Mouse (Mus musculus) MEL (cell line): ENCODE measurements around the gene Bptf.

Experiments
- CHD2 ChIP-seq: IDR thresholded peaks from 2 replicates; pipeline ENCODE4 v1.6.1; 2011; ENCODE audit warnings: low read length, improper control_type of control experiment
- CTCF ChIP-seq, 3 experiments: IDR thresholded peaks in 2 of 3; conservative IDR thresholded peaks in 1 of 3; 2 replicates each; pipeline ENCODE4 v1.5.1; 2011 to 2012; ENCODE audit warnings: low read length in 3 of 3, low read depth in 2 of 3, mild to moderate bottlenecking in 2 of 3, improper control_type of control experiment in 1 of 3, inconsistent platforms in 1 of 3, mixed read lengths in 1 of 3, moderate library complexity in 1 of 3; ENCODE audit not compliant: control insufficient read depth in 1 of 3, insufficient read depth in 1 of 3, poor library complexity in 1 of 3, severe bottlenecking in 1 of 3
- ELF1 ChIP-seq: IDR thresholded peaks from 2 replicates; pipeline ENCODE4 v1.6.1; 2014; ENCODE audit warnings: low read depth, mild to moderate bottlenecking, inconsistent platforms, low read length, improper control_type of control experiment, moderate library complexity
- EP300 ChIP-seq, 2 experiments: IDR thresholded peaks; 2 replicates each; pipeline ENCODE4 v1.6.1; 2011; ENCODE audit warnings: improper control_type of control experiment in 2 of 2, low read length in 2 of 2, low read depth in 1 of 2, mild to moderate bottlenecking in 1 of 2
- HCFC1 ChIP-seq: IDR thresholded peaks from 2 replicates; pipeline ENCODE4 v1.6.1; 2012; ENCODE audit warnings: low read depth, mild to moderate bottlenecking, inconsistent platforms, low read length, improper control_type of control experiment, moderate library complexity
- JUND ChIP-seq: IDR thresholded peaks from 2 replicates; pipeline ENCODE4 v1.6.1; 2011; ENCODE audit warnings: low read depth, mild to moderate bottlenecking, improper control_type of control experiment, low read length
- MAZ ChIP-seq: IDR thresholded peaks from 2 replicates; pipeline ENCODE4 v1.6.1; 2012; ENCODE audit warnings: low read depth, mild to moderate bottlenecking, inconsistent platforms, low read length, improper control_type of control experiment
- NRF1 ChIP-seq: IDR thresholded peaks from 2 replicates; pipeline ENCODE4 v1.6.1; 2014; ENCODE audit warnings: low read depth, mild to moderate bottlenecking, inconsistent platforms, low read length, improper control_type of control experiment, moderate library complexity; ENCODE audit not compliant: poor library complexity, insufficient read depth, severe bottlenecking
- POLR2A ChIP-seq, 2 experiments: IDR thresholded peaks; 2 replicates each; pipeline ENCODE4 v1.6.1; 2011 to 2012; ENCODE audit warnings: low read length in 2 of 2, mild to moderate bottlenecking in 2 of 2, control low read depth in 1 of 2, improper control_type of control experiment in 1 of 2, low read depth in 1 of 2, moderate library complexity in 1 of 2; ENCODE audit not compliant: control insufficient read depth in 1 of 2, insufficient read depth in 1 of 2, poor library complexity in 1 of 2
- POLR2AphosphoS2 ChIP-seq: IDR thresholded peaks from 2 replicates; pipeline ENCODE4 v1.6.1; 2011; ENCODE audit warnings: low read length, improper control_type of control experiment
- POLR2AphosphoS5 ChIP-seq: IDR thresholded peaks from 2 replicates; pipeline ENCODE4 v1.6.1; 2012; ENCODE audit warnings: low read depth, borderline replicate concordance, mild to moderate bottlenecking, inconsistent platforms, low read length, moderate library complexity, mixed read lengths
- TCF12 ChIP-seq: IDR thresholded peaks from 2 replicates; pipeline ENCODE4 v1.6.1; 2014; ENCODE audit warnings: low read depth, mild to moderate bottlenecking, inconsistent platforms, low read length, improper control_type of control experiment, moderate library complexity

DNA sequence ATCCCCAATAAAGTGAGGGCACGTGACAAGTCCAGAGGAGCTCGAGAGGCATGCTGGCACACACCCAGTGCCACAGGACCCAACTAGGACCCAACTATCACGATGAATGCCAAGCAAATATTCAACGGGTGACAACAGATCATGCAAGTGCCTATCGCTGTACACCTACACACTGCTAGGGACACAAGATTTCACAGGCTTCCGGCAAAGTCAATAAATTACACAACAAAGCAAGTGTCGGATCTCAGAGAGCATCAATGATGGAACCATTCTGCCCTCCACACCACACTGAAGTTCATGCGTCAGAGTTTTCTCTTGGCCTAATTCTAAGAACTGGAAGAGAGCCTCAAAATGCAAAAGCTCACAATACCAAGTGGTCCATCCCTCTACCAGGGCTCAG is 22.3 kb downstream of the Bptf start:
- TF ChIP-seq EP300 (IDR thresholded peaks at IDR 0.05; ENCODE audit: low read depth in 1 of 2, low read length in 2 of 2) (no peak), POLR2A (IDR thresholded peaks at IDR 0.05; ENCODE audit: control insufficient read depth in 1 of 2, insufficient read depth in 1 of 2, low read depth in 1 of 2, low read length in 2 of 2, poor library complexity in 1 of 2) (no peak), CTCF (IDR thresholded peaks at IDR 0.05 in 2 of 3, conservative IDR thresholded peaks at IDR 0.05 in 1 of 3; ENCODE audit: control insufficient read depth in 1 of 3, insufficient read depth in 1 of 3, low read depth in 2 of 3, low read length in 3 of 3, poor library complexity in 1 of 3, severe bottlenecking in 1 of 3) (no peak), MAZ (no peak), HCFC1 (no peak), ELF1 (no peak), POLR2AphosphoS5 (no peak), POLR2AphosphoS2 (no peak), TCF12 (no peak), CHD2 (no peak), JUND (no peak), NRF1 (no peak)
